Mouse (Mus musculus) lung, adult 18-20 months (tissue): ENCODE data around the gene Med9.

Experiments used
- DNase-seq, 2 experiments: peaks; one replicate each; pipeline ENCODE4 v3.0.0; 2022; ENCODE audit warnings: mixed read lengths in 2 of 2

The Med9 gene

DNA sequence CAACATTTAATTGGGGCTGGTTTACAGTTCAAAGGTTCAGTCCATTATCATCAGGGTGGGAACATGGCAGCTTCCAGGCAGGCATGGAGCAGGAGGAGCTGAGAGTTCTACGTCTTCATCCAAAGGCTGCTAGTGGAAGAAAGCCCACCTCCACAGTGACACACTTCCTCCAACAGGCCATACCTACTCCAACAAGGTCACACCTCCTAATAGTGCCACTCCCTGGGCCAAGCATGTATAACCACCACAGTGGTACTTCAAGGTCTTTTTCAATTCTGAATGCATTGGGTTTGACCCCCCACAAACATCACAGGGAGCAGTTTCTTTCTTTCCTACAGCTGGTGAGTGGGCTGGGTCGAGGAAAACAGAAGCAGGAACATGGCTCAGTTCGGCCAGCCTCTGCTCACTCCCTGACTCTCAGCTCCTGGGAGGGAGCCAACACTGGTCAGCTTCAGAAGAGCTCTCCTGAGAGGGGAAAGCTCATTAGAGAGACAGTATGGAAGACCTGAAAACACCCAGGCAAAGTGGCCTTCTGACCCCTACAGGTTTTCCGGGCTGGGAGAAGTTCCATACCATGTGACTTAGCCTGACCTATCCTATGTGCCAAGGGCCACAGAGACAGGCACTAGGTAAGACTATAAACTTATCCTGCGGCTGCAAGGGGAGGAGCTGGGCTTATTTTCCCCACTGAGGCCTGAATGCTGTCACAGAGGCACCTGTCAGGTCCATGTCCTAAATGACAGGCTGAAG, 53.4 kb downstream of the Med9 start:
- no peak for DNase-seq

GRCm38 (mm10) chr11:60003811-60004210, 55.8 kb downstream of the Med9 start:
- no peak for DNase-seq

DNA sequence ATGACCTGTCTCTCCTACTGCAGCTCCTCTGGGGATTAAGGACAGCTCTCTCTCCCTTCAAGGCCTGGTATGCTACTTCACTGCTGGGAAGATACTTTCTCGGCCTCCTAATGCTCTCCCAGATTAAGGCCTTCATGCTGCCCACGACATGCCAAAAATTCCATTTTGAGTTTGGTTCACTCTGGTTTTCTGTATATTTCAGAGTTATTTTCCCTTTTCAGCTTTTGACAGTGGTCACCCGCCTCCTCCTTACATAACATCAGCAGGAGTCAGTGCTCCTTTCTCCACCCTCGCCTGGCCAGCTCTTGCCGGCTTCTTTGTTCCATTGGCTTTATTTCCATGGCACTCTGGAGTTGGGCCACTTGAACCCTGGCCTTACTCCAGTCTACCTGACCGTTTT, 56.7 kb downstream of the Med9 start:
- DNase-seq: no peak

GRCm38 (mm10) chr11:60005866-60006265, 57.9 kb downstream of the Med9 start:
- no peak for DNase-seq

- no peak for DNase-seq
These were observed 61.4 kb downstream of the Med9 start for GRCm38 (mm10) chr11:60009451-60009850.

DNA sequence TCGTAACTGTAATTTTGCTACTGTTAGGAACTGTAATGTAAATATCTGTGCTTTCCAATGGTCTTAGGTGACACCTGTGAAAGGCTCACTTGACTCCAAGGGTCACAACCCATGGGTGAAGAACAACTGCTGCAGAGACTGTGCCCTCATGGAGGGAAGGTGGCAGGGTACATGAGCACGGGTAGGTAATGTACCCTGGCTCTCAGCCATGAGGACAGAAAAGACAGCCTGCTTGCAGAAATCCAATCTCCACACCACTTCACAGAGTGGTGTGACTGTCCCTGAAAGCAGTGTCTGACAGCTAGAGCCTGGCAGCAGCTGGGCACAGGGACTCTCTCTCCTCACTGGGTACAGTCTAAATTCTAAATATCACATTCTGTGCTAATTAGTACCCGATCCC, 63.5 kb downstream of the Med9 start:
- DNase-seq: no peak
